ENCODE assay signal across 26 mouse cellular contexts in genomic region chr9:49268949-49269348, GRCm38 (mm10). TPM values are rescaled to one million over a fixed set of nuclear protein-coding genes. Genes with fewer than 3 reads are reported as not detected.
DNase-seq lines count a peak whose midpoint lies in the region; ATAC-seq lines count a peak whose summit lies in the region.
"Had no signal": no experiment of that assay in that cellular context is flagged by ENCODE, and none has a peak within 500 bp of the region (broad histone marks: within the 10 kb centered on the region; RNA-seq: fewer than 3 reads in every experiment).

No protein-coding gene starts in this region.

- H3K4me2 ChIP-seq in midbrain, embryonic 11.5 days: no peak overlapping the region
- H3K4me2 ChIP-seq in midbrain, embryonic 16.5 days (ENCODE audit: low read length): no peak overlapping the region
- H3K4me2 ChIP-seq: hindbrain, embryonic 13.5 days had no signal

- H3K9me3 ChIP-seq in midbrain, embryonic 11.5 days (ENCODE audit: control insufficient read depth, low read length): no peaks in the 10 kb centered on the region
- H3K9me3 ChIP-seq in midbrain, embryonic 16.5 days (replicated peaks; ENCODE audit: control insufficient read depth, low read length, poor library complexity, severe bottlenecking): no peaks in the 10 kb centered on the region
- H3K9me3 ChIP-seq: embryonic facial prominence, embryonic 10.5 days; heart, embryonic 10.5 days; hindbrain, embryonic 13.5 days had no signal

- no peaks in the 10 kb centered on the region for H3K27me3 ChIP-seq in midbrain, embryonic 11.5 days (ENCODE audit: control insufficient read depth, insufficient read depth, low read length)
- no peaks in the 10 kb centered on the region for H3K27me3 ChIP-seq in midbrain, embryonic 16.5 days (ENCODE audit: control insufficient read depth, insufficient read depth, low read depth, low read length)

- H3K4me3 ChIP-seq in midbrain, embryonic 11.5 days (ENCODE audit: low read depth, low read length): no peak overlapping the region
- H3K4me3 ChIP-seq in midbrain, embryonic 16.5 days (ENCODE audit: low read depth, low read length): no peak overlapping the region
- H3K4me3 ChIP-seq: embryonic facial prominence, embryonic 10.5 days; heart, embryonic 10.5 days; hindbrain, embryonic 13.5 days had no signal

- H3K4me1 ChIP-seq in midbrain, embryonic 11.5 days (ENCODE audit: control insufficient read depth, insufficient read depth, low read length): no peaks in the 10 kb centered on the region
- 0 out of 2 replicates have a peak, but pooled peaks cover 3% of the 10 kb centered on the region for H3K4me1 ChIP-seq in midbrain, embryonic 16.5 days (ENCODE audit: control insufficient read depth, insufficient read depth, low read length)
- H3K4me1 ChIP-seq: heart, embryonic 10.5 days had no signal

- peak; percentile 5 for DNase-seq in cerebellum, adult 9-10 months
- no peak for DNase-seq in cerebellum, postnatal 4 days (ENCODE audit: low spot score in 2 of 2)
- DNase-seq in midbrain, embryonic 11.5 days (ENCODE audit: low spot score, missing footprints): peak; percentile 69
- DNase-seq in cerebellum, postnatal 25 days: peak; percentile 7 to 26
- no peak for DNase-seq in left cerebral cortex, postnatal 14 days (ENCODE audit: low spot score in 2 of 2)
- DNase-seq: adrenal gland, postnatal 10 days; gastrocnemius, postnatal 36 days; heart, adult 18-20 months; heart, postnatal 10 days; kidney, adult 11 months had no signal

- H3K9ac ChIP-seq in midbrain, embryonic 11.5 days (ENCODE audit: low read length): no peak overlapping the region
- H3K9ac ChIP-seq in midbrain, embryonic 16.5 days (ENCODE audit: low read depth, low read length): no peak overlapping the region
- H3K9ac ChIP-seq: hindbrain, embryonic 13.5 days had no signal

- H3K36me3 ChIP-seq in midbrain, embryonic 11.5 days (ENCODE audit: control insufficient read depth, insufficient read depth, low read length): no peaks in the 10 kb centered on the region
- H3K36me3 ChIP-seq in midbrain, embryonic 16.5 days (ENCODE audit: control insufficient read depth, insufficient read depth, low read length): no peaks in the 10 kb centered on the region
- H3K36me3 ChIP-seq: embryonic facial prominence, embryonic 10.5 days; heart, embryonic 10.5 days; hindbrain, embryonic 13.5 days had no signal

- WGBS in midbrain, embryonic 11.5 days: 63% methylated on average over 7 of the region's 7 CpGs
- 58% methylated on average over 7 of the region's 7 CpGs for WGBS in midbrain, embryonic 16.5 days

- no peak for ATAC-seq in midbrain, embryonic 11.5 days (ENCODE audit: low FRiP score)
- ATAC-seq in midbrain, embryonic 16.5 days: no peak
- ATAC-seq in megakaryocyte, adult 5-6 weeks (ENCODE audit: poor library complexity, severe bottlenecking): no peak
- ATAC-seq: forebrain, embryonic 14.5 days; hindbrain, postnatal 0 days had no signal

- intact Hi-C loops in left cerebral cortex, postnatal 14 days (cut with DNase I): no loop called here

- no peak overlapping the region for H3K27ac ChIP-seq in midbrain, embryonic 11.5 days (ENCODE audit: low read depth, low read length)
- no peak overlapping the region for H3K27ac ChIP-seq in midbrain, embryonic 16.5 days (ENCODE audit: low read length)
- H3K27ac ChIP-seq: embryonic facial prominence, embryonic 10.5 days; heart, embryonic 10.5 days; hindbrain, postnatal 0 days had no signal

RNA-seq across cellular contexts. Expression of gene Gm4894, which starts 18.6 kb away (rescaled TPM):
- polyA plus RNA-seq in midbrain, embryonic 11.5 days (2014; fragmentation: Nextera tagmentation; extraction: Ambion mirVana): not detected in 2 replicates
- polyA plus RNA-seq in midbrain, embryonic 16.5 days (2015; fragmentation: Nextera tagmentation; extraction: Ambion mirVana): not detected in 2 replicates
- not detected in 2 replicates for total RNA-seq in megakaryocyte, adult 5-6 weeks (2015)
- not detected in 2 replicates for total RNA-seq in megakaryocyte, adult 5-6 weeks (2017)
- not detected for total RNA-seq in left cerebral cortex, postnatal 14 days (2021)
- total RNA-seq: adrenal gland, postnatal 10 days; gastrocnemius, adult 8-10 months; gastrocnemius, postnatal 36 days; heart, adult 18-20 months; heart, postnatal 10 days; hematopoietic stem cell, adult 5-6 weeks; hindbrain, postnatal 0 days; MEL had no signal
- polyA plus RNA-seq: C2C12; cortical plate, adult 2 months; embryonic facial prominence, embryonic 10.5 days; embryonic facial prominence, embryonic 14.5 days; forebrain, embryonic 14.5 days; heart, embryonic 10.5 days; heart, embryonic 14.5 days; hindbrain, embryonic 13.5 days; hindbrain, postnatal 0 days; intestine, embryonic 14.5 days; kidney, embryonic 14.5 days had no signal

Comparison
In these comparisons a context has a peak if more than half of its experiments do, and no peak if none do; other contexts are left out.
1. DNase-seq: peak in cerebellum, adult 9-10 months (single experiment), midbrain, embryonic 11.5 days (single experiment) and cerebellum, postnatal 25 days (2 of 2); none in cerebellum, postnatal 4 days (0 of 2) and left cerebral cortex, postnatal 14 days (0 of 2).